Mouse (Mus musculus): ENCODE measurements at regions not wholly inside any gene's neighbourhood (a gene's known extent, or its start where the extent isn't known, plus 50 kb on each side); places are given as distances from the start of the nearest gene placed in this dataset.

DNA sequence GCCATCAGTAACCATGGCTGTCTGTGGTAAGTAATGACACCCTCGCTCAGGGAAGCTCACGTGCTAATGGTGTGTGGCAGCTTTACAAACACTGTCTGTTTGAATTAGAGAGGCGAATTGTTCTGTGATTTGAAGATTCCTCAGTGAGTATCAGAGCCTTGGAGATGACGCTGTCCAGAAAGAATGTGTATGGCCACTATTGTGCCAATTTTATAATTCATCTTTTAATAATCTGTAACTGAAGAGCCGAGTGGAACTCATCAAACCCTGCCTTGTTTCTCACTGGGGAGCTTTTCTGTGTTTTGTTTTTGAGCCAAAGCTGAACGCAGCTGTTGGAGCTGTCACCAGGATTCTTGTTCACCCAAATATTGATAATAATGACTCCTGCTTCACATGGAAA, 171.7 kb downstream of the Dact1 start:
- no peak for DNase-seq (ENCODE audit: low spot score in 2 of 2)

DNA sequence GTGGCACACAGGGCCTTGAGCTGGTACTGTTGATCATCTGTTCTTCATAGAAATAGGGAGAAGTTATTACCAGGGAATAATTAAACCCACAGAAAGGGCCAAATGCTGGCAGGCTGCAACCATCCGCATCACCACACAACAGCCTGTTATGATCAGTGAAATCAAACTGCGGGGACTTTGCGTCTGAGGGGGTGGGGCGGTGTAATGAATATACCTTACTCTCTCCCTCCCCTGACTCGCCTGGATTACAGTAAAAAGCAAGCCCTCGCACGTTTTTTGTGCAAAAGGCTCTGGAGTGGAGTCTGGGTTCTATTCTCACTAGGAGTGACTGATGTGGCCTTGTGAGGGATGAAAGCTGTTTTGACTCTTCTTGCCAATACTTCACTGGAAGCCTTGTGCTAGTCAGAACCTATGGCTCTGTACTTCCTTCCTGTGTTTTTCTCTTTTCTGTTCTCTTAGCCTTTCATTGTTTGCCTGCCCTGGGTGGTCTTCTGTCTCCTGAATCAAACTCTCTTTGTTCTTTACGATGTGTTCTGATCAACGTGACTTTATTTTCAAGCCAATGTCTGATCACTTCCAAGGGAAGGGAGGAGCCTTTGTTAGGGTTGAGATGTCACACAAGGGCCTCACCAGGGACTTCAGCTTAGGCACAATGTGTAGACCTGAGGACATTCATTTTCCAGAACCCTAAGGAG, 172.4 kb downstream of the Dact1 start:
- no peak for DNase-seq (ENCODE audit: low spot score in 2 of 2)

DNA sequence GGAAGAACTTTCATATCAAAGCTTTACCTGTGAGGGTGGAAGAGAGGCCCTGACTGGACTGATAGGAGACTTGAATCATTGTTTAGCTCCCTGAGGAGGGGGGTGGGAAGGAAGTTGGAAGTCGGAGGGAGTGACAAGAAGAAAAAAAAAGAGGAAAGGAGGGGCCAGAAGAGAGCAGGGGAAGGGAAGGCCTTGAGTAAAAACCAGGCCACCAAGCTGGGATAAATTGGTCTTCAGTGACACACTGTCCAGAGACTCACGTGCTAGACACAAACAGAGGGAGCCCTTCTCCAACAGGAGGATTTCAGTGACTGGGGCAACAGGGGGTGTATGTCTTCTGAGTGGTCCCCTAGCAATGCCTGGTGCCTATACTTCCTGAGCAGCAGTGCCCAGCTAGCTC, 172.9 kb downstream of the Dact1 start:
- DNase-seq (ENCODE audit: low spot score in 2 of 2): no peak

DNA sequence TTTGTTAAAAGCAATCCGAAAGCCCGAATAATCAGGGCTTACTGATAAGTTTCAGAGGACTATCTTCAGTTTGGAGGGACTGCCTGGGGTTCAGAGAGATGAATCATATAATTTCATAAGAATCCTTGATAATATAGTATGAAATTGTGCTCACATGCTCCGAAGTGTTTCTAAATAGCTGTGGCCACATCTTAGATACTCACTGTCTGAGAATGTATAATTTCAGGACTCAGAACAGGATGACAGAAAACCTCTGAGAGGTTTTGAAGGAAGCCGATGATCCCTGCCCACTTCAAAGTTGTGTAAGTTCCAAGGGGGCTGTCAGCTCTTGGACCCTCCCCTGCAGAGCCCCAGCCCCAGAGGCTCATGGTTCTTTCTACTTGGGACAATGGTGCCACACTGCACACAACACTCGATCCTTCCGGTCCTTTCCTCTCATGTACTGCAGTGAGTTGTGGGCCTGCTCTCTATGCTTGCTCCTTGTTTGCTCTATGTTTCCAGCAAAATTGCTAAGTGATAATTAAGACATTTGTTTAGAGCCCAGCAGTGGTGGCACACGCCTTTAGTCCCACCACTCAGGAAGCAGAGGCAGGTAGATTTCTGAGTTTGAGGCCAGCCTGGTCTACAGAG, 174.0 kb downstream of the Dact1 start:
- no peak for DNase-seq (ENCODE audit: low spot score in 2 of 2)

DNA sequence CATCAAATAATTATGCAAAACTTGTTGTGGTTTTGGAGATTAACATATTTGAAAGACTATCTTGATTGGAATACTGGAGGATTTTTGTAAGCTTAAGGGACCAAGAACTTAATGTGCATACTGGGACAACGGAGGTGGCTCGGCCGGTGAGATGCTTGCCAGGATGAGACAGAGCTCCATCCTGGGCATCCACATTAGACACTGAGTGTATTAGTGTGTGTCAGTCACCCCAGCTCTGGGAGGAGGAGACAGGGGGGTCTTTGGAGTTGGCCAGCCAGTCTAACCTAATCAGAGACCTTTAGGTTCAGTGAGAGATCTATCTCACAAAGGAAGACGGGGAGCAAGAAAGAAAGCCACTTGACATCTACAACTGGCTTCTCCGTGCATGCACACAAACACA, 174.6 kb downstream of the Dact1 start:
- DNase-seq (ENCODE audit: low spot score in 2 of 2): no peak

DNA sequence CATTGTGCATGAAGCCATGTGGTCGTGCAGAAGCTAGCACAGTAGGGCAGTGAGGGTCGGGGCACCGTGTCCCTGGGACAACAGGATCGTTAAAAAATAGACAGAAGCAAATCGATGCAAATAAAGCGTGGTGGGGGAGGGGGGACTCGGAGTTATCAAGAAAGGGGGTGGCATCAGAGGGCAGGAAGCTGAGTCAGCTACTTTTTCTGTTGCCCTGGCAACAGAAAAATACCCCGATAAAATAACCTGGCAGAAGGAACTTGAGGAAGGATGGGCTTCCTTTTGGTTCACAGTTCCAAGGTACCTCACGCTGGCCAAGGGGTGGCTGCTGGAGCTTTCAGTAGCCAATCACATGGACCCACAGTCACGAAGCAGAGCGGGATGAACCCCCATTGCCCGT, 176.4 kb downstream of the Dact1 start:
- DNase-seq (ENCODE audit: low spot score in 2 of 2): no peak

DNA sequence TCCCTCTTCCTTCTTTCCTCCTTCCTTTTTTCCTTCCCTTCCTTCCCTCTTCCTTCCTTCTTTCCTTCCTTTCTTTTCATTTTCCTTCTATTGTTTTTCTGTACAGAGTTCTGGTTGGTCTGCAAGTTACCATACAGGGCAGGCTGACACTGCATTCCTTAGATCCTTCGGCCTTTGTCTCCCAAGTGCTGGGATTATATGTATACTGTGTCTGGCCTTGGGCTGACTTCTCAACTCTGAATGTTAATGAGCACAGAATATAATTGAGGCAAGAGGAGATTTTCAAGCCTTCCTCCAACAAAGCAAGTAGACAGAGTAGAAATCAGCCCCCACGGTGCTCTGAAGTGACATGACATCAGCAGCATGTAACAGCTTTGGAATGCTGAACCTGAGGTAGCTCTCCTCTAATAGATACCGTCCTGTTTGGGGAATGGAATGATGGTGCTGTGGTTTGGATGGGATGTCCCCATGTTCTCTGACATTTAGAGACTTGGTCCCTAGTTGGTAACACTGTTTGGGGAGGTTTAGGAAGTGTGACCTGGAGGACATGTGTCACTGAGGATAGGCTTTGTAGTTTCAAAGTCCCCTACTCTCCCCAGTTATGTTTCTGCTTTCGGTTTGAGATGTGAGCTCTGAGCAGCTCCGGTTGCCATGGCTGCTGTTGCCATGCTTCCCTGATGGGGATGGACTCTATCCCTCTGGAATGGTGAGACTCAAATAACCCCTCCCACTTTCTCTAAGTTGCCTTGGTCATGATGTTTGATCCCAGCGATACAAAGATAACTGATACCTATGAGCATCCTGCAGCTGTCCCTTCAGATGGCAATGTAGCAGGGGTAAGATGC, 178.1 kb downstream of the Dact1 start:
- DNase-seq (ENCODE audit: low spot score in 2 of 2): no peak

DNA sequence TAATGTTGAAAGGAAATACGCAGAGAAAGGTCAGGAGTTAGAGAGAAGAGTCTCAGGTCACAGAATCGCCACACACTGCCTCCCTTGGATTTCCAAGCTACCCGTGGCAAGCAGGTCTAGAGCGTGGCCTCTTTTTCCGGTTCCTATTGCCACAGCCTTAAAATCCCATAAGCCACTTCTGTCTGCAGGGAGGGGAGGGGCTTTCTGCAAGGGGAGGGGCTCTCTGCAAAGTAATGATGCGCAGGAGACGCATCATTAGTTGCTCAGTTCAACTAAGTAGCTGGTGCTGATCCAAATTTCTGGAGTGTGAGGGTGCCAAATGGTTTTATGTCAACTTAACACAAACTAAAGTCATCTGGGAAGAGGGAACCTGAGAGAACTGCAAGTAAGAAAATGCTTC, 179.6 kb downstream of the Dact1 start:
- DNase-seq (ENCODE audit: low spot score in 2 of 2): no peak

DNA sequence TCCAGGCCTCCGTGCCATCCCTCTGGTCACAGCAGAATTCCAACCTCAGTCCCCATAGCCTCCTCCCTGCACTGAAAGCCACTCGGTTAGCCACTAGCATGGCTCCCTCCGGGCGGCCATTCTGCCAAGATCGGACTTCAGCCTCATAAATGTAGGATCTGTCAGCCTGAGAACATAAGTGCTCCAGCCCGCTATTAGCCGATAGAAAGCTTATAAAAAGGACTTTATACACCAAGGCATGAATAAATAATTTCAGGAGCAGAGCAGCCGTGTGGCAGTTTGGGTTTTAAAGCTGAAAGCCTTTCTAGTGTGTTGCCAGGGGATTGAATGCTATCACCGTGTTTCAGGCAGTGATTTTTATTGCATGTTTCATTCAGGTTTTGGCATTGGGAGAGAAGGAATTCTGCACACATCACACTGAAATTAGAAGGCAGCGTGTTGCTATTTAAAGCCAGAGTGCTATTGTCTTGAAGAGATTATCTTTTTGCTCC, 185.2 kb downstream of the Dact1 start:
- DNase-seq (ENCODE audit: low spot score in 2 of 2): no peak

DNA sequence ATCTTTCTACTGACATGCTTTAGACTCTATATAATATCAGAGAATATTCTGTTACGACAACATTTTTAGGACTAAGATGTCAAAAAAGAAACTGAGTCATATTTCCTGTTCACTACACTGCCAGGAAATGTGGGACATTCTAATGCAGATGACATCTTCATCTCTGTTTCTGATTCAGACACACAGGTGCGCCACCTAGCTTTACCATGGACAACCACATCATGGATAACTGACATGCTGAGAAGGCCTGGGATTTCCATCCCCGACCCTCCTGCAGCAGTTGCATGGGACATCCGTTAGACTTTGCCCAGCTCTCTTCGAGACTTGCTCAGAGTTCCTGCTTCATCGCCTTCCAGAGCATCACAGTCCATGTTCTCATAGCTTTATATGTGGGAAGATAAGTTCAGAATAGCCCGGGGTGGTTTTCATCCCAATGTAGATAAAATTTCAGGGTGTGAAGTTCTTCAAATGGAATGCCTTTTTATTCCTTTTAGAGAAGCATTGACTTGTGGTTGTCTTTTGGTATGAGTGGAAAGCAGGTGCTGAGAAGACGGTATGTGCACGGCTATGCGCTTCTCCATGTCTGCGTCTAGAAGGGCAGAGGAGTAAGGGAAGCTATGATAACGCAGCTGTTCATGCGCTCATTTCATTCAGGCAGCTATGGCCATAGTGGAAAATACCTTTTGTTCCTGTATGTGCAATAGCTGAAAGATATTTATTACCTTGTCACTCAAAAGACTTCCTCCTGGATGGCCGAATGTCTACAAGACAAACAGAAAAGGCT, 188.8 kb downstream of the Dact1 start:
- DNase-seq (ENCODE audit: low spot score in 2 of 2): no peak

DNA sequence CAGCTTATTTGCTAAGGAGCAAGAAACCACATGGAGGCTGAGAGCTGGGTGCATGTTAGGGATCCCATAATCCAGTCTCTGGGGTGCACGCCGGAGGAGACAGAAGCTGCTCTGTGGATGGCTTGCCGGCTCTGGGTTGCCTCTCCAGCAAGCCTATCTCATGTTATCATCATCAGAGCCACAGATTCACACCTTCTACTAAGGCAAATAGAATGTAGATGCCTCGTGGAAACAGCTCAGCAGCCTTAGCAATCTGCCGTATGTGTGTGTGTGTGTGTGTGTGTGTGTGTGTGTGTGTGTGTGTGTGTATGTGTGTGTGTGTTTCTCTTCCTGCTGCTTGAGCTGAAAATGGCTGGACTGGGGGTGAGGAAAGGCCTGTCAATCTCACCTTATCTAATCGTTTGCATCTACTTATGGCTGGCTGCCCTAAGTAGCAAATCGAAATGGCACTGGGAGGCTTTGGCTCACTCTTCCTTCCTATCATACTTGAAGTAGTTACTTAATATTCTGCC, 191.7 kb downstream of the Dact1 start:
- DNase-seq (ENCODE audit: low spot score in 2 of 2): no peak

DNA sequence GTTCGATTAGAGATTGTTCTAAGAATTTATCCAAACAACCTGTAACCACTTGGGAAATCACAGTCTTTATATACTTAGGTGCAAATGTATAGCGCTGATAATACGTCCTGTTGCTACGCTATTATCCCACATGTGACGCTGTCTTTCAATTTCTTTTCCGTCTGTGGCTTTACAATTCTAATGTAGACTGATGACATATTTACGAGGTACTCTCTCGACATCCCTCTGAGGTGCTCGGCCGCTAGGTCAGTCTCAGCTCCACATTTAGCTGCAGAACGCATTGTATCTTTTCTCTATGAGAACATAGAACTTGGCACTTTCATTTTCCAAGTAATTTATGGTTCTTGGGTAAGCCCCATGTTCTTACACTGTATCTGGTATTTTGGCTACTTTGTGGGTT, 193.6 kb downstream of the Dact1 start:
- DNase-seq (ENCODE audit: low spot score in 2 of 2): no peak

DNA sequence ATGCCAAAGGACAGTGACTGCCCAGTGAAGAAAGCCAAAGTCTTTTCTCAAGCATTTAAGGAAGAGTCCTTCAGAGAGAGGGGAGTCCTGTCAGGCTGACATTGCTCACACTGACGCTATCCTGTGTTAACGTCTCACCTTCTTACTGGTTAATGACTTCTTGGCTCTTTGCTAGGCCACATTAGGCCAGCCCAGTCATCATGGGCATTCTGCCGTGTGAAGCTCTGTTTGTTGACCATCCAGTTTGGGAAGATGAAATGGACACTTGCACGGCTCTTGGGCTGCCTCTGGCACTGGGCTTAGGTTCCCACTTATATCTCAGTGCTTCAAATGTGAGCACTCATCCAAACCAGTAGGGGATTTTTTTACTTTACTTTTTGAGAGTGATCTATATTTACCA, 196.5 kb downstream of the Dact1 start:
- DNase-seq (ENCODE audit: low spot score in 2 of 2): no peak

DNA sequence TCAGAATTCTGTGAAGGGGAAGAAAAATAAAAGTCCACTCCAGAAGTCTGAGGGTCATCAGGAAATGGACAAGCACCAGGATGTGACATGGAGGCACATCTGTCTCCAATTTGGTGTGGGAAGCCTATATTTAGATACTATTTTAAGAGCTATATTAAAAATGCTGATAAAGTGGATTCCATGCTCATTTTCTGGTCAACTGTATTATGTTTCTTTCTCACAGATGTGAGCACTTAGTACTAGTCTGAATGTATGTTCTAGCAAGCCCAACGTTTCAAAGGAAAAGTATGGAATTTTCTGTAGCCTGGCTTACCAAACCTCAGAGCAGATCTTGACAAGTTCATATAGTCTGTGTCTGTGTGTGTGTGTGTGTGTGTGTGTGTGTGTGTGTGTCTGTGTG, 197.0 kb downstream of the Dact1 start:
- no peak for DNase-seq (ENCODE audit: low spot score in 2 of 2)

DNA sequence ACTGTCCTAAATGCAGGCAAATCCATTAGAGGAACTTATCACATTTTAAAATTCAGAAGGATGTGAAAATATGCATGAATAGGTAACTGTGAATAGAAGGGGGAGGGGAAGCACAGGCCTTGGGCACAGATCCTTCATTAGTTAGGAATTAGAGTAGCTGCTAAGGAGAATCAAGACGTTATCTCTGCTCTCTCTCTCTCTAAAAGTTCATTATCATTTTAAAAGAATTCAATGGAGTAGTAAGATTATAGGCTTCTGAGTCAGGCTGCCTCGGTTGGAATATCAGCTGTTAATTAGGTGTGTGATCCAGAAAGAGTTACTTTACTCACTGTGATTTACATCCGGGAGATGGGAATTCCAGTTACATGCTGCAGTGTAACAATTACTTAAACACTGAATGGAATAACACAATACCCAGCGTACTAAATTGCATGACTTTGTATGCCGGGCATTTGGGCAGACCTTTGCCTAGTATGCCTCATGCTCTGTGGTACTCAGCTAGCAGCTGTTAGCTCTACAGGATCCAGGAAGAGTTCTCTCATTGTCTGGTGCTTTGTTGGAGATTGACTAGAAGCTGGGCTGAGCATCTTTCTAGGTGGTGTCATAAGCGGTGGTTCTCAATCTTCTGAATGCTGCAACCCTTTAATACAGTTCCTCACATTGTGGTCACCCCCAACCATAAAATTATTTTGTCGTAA, 203.4 kb downstream of the Dact1 start:
- DNase-seq (ENCODE audit: low spot score in 2 of 2): no peak

DNA sequence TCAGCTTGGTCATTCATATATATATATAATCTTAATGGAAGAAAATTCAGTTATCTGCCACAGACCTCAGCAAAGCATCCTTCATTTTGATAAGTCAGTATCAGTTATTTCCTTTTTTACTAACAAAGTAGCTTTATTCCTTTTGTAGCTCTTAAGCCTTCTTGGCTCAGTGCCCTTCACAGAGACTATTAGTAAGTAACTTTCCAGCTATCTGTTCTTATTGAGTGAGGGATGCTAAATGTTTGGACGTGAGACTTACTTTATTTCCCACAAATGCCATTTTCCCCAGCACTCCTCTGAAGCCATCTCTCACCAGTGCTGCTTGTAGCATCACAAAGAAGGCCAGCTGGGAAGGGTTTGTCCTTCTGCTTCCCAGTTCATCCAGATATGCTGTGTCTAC, 209.8 kb downstream of the Dact1 start:
- DNase-seq (ENCODE audit: low spot score in 2 of 2): no peak

DNA sequence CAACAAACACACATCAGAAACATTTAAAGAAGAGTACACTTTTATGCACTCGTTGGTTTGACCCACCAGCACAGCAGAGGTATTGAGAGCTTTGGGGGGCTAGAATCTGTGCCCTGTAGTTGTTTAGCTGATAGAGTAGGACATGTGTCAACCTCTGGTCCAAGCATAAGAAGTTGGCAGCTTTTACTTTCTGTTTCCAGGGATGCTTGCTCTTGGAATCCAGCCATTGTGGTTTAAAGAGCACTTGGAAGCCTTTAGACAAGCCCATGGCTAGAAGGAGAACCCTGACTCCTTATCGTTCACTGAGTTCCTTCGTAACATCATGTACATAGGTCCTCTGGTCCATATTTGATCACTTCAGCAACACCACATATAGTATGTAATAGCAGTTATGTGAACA, 212.3 kb downstream of the Dact1 start:
- DNase-seq (ENCODE audit: low spot score in 2 of 2): no peak

DNA sequence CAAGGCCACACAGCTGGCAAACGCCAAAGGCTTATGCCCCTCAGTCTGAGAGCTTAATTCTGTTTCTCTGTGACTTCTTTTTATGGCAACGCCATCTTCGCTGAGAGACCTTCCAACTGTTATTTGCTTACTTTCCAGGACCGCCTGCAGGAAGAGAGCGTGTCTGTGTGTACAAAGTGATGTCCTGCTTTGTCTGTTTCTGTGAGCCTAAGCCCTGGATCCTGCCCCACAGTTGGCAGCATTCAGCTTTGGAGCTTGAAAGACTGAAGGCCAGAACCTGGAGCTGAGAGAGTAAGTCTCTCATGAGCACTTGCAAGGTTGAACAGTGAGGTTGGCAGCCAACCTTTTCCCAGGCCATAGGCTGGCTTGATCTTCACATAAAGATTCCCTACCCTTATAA, 212.8 kb downstream of the Dact1 start:
- no peak for DNase-seq (ENCODE audit: low spot score in 2 of 2)

DNA sequence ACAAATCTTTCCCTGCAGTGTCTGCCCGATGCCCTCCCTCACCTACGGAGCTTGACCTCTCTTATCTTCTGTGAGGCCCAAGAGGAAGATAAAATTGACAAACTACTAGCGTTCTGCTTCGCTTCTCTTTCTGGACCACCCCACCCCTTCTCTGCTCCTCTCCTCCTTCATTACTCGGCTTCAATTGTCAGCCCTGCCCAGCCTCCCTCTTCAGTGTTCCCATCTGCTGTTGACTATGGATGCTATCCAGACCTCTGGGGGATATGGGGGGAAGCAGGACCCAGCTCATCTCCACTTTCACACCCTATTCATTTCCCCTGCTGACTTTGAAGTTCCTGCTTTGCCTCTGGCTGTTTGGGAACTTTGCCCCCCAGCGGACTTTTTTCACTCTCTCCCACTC, 214.5 kb downstream of the Dact1 start:
- DNase-seq (ENCODE audit: low spot score in 2 of 2): no peak

DNA sequence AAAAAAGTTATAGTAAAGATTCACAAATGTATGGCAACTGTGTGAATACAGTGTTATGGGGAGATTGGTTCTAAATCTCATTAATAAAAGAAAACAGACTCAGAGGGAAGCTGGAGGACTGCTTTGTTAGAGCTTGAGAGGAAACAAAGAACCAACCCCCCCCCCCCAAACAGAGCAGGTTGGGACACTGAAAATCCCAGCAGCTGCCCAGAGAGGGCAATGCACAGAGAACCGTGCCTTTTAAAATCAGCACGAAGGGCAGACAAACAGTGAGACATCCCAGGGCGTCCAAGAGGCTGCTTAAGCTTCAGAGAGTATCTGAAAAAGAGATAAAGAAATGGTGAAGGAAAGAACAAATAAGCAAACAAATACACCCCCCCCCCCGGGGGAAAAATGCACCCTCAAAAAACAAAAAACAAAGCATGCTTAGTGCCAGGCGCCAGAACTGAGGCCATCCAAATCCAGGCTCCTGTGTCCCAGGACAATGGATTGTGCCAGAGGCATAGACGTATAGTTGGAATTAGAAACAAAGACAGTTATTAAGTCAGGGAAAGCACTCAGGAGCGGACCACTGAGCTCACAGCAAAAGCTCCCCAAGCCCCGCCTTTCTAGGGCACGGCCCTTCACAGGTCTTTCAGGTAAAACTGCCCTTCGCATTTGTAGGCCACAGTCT, 215.7 kb downstream of the Dact1 start:
- DNase-seq (ENCODE audit: low spot score in 2 of 2): no peak

DNA sequence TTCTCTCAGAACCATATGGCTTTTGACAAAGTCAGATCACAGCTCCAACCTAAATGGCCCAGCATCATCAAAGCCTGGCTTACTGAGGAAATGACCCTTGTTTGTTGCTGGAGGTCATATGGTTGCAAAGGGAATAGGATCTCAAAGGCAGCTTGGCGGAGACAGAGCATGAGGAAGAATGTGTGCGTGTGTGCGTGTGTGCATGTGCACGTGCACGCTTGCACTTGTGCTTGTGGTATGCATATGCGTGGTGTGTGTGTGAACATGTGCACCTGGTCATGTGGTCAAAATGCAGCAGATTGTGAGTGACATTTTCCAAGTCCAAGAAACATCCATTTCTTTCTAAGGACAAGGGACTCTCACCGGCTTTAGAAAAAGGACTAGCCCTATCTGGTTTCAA, 216.9 kb downstream of the Dact1 start:
- no peak for DNase-seq (ENCODE audit: low spot score in 2 of 2)
